ENCODE assay signal across 21 mouse cellular contexts in the genomic region with DNA sequence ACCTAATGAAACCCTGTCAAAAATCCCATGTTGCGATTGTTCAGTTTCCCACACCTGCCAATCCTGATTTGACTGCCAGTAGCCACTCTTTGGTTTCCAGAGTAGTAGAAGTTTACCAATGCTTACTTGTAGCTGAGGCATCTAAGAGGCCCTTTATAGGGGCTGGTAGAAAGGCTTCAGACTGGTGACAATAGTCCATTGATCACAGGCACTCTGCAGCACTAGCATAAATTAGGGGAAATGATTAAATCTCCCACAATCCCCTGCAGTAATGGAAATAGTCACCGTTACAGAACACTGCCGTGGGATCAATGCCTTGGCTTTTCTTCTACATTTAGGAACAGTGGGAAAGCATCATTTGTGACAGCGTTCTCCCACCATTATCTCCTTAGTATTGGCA.
DNase-seq lines count a peak whose midpoint lies in the region; ATAC-seq and TF ChIP-seq lines count a peak whose summit lies in the region.
"Had no signal": no experiment of that assay in that cellular context is flagged by ENCODE, and none has a peak within 500 bp of the region (broad histone marks: within the 10 kb centered on the region; RNA-seq: fewer than 3 reads in every experiment).

No protein-coding gene starts in this region.

- no peaks in the 10 kb centered on the region for H3K27me3 ChIP-seq in hindbrain, embryonic 12.5 days
- H3K27me3 ChIP-seq in hindbrain, embryonic 16.5 days (replicated peaks; ENCODE audit: control insufficient read depth, insufficient read depth, low read length), result no peaks in the 10 kb centered on the region
- no peaks in the 10 kb centered on the region for H3K27me3 ChIP-seq in midbrain, embryonic 11.5 days (ENCODE audit: control insufficient read depth, insufficient read depth, low read length)
- no peaks in the 10 kb centered on the region for H3K27me3 ChIP-seq in midbrain, embryonic 10.5 days (ENCODE audit: low read depth, poor library complexity, severe bottlenecking)
- H3K27me3 ChIP-seq: embryonic facial prominence, embryonic 15.5 days; heart, embryonic 15.5 days had no signal

- no peak overlapping the region for H3K4me2 ChIP-seq in hindbrain, embryonic 12.5 days (replicated peaks)
- no peak overlapping the region for H3K4me2 ChIP-seq in hindbrain, embryonic 16.5 days (ENCODE audit: low read length)
- no peak overlapping the region for H3K4me2 ChIP-seq in midbrain, embryonic 11.5 days
- H3K4me2 ChIP-seq: embryonic facial prominence, embryonic 15.5 days; heart, embryonic 11.5 days; heart, embryonic 15.5 days had no signal

- no peaks in the 10 kb centered on the region; the same call in 1 of the 2 replicates for H3K36me3 ChIP-seq in hindbrain, embryonic 12.5 days
- no peaks in the 10 kb centered on the region for H3K36me3 ChIP-seq in hindbrain, embryonic 16.5 days (ENCODE audit: control insufficient read depth, insufficient read depth, low read length)
- no peaks in the 10 kb centered on the region for H3K36me3 ChIP-seq in midbrain, embryonic 11.5 days (ENCODE audit: control insufficient read depth, insufficient read depth, low read length)
- H3K36me3 ChIP-seq in midbrain, embryonic 10.5 days, result no peaks in the 10 kb centered on the region

- ATAC-seq in hindbrain, embryonic 12.5 days (ENCODE audit: low FRiP score), result 0 out of 2 replicates have a peak, but pooled peaks have one; percentile 55
- no peak for ATAC-seq in hindbrain, embryonic 16.5 days
- peak; percentile 58; the same call in 1 of the 2 replicates for ATAC-seq in midbrain, embryonic 11.5 days (ENCODE audit: low FRiP score)
- ATAC-seq: intestine, embryonic 16.5 days had no signal

- no peak overlapping the region for H3K4me3 ChIP-seq in hindbrain, embryonic 12.5 days
- no peak overlapping the region for H3K4me3 ChIP-seq in hindbrain, embryonic 16.5 days (ENCODE audit: low read length)
- no peak overlapping the region for H3K4me3 ChIP-seq in midbrain, embryonic 11.5 days (ENCODE audit: low read depth, low read length)
- no peak overlapping the region for H3K4me3 ChIP-seq in midbrain, embryonic 10.5 days
- H3K4me3 ChIP-seq: embryonic facial prominence, embryonic 15.5 days; erythroblast, embryonic 14.5 days; forebrain, embryonic 10.5 days; heart, adult 2 months; heart, embryonic 15.5 days had no signal

- DNase-seq in midbrain, embryonic 11.5 days (ENCODE audit: low spot score, missing footprints), result no peak
- no peak for DNase-seq in midbrain, embryonic 10.5 days (ENCODE audit: low spot score)
- peak; percentile 56 for DNase-seq in brain, embryonic 14.5 days (ENCODE audit: low read depth)
- no peak for DNase-seq in left cerebral cortex, adult 8-10 months (ENCODE audit: low spot score in 2 of 2)
- DNase-seq: adrenal gland, adult 2 months; adrenal gland, postnatal 25 days; cerebellum, adult 11 months; cerebellum, adult 8-10 months; cerebellum, postnatal 14 days; embryo, embryonic 11 days; gastrocnemius, postnatal 10 days; heart, adult 2 months; heart, postnatal 14 days had no signal

- H3K27ac ChIP-seq in hindbrain, embryonic 12.5 days, result no peak overlapping the region
- H3K27ac ChIP-seq in hindbrain, embryonic 16.5 days (ENCODE audit: low read depth, low read length), result no peak overlapping the region
- H3K27ac ChIP-seq in midbrain, embryonic 11.5 days (ENCODE audit: low read depth, low read length), result no peak overlapping the region
- H3K27ac ChIP-seq in midbrain, embryonic 10.5 days (replicated peaks), result no peak overlapping the region
- H3K27ac ChIP-seq: embryonic facial prominence, embryonic 15.5 days; forebrain, embryonic 10.5 days; heart, adult 2 months; heart, embryonic 15.5 days had no signal

- no peak for TF ChIP-seq CTCF in brain, embryonic 14.5 days (IDR thresholded peaks at IDR 0.05; ENCODE audit: borderline replicate concordance, extremely low read depth, insufficient read depth, insufficient read length)

- no peak overlapping the region for H3K9ac ChIP-seq in hindbrain, embryonic 12.5 days
- H3K9ac ChIP-seq in hindbrain, embryonic 16.5 days (ENCODE audit: low read depth, low read length), result no peak overlapping the region
- no peak overlapping the region for H3K9ac ChIP-seq in midbrain, embryonic 11.5 days (ENCODE audit: low read length)
- H3K9ac ChIP-seq: embryonic facial prominence, embryonic 15.5 days; heart, embryonic 15.5 days had no signal

- 67% methylated on average over 4 of the region's 4 CpGs for WGBS in hindbrain, embryonic 12.5 days
- 57% methylated on average over 4 of the region's 4 CpGs for WGBS in hindbrain, embryonic 16.5 days
- WGBS in midbrain, embryonic 11.5 days, result 79% methylated on average over 4 of the region's 4 CpGs
- 82% methylated on average over 4 of the region's 4 CpGs for WGBS in midbrain, embryonic 10.5 days

- H3K4me1 ChIP-seq in hindbrain, embryonic 12.5 days, result peaks cover 4% of the 10 kb centered on the region
- H3K4me1 ChIP-seq in hindbrain, embryonic 16.5 days (ENCODE audit: control insufficient read depth, insufficient read depth, low read depth, low read length), result no peaks in the 10 kb centered on the region; the same call in 1 of the 2 replicates
- no peaks in the 10 kb centered on the region for H3K4me1 ChIP-seq in midbrain, embryonic 11.5 days (ENCODE audit: control insufficient read depth, insufficient read depth, low read length)
- H3K4me1 ChIP-seq in midbrain, embryonic 10.5 days, result peaks cover 6% of the 10 kb centered on the region; the same call in 1 of the 2 replicates
- H3K4me1 ChIP-seq: embryonic facial prominence, embryonic 15.5 days; heart, embryonic 15.5 days had no signal

- no peak for TF ChIP-seq POLR2A in brain, embryonic 14.5 days (IDR thresholded peaks at IDR 0.05; ENCODE audit: borderline replicate concordance, extremely low read depth, insufficient read depth, insufficient read length, poor library complexity, severe bottlenecking)

- no peaks in the 10 kb centered on the region for H3K9me3 ChIP-seq in hindbrain, embryonic 12.5 days (replicated peaks)
- H3K9me3 ChIP-seq in hindbrain, embryonic 16.5 days (ENCODE audit: control insufficient read depth, low read length), result no peaks in the 10 kb centered on the region
- H3K9me3 ChIP-seq in midbrain, embryonic 11.5 days (ENCODE audit: control insufficient read depth, low read length), result no peaks in the 10 kb centered on the region
- no peaks in the 10 kb centered on the region for H3K9me3 ChIP-seq in midbrain, embryonic 10.5 days (replicated peaks)
- H3K9me3 ChIP-seq: embryonic facial prominence, embryonic 15.5 days; forebrain, embryonic 10.5 days; heart, embryonic 15.5 days had no signal
